Mouse (Mus musculus): ENCODE measurements around the gene Gm21190. TPM values are rescaled to one million over a fixed set of nuclear protein-coding genes. Genes with fewer than 3 reads are reported as not detected.
"Not testable (repeated sequence)": the region's sequence is repeated elsewhere in the genome, so short reads cannot be mapped to it uniquely, and the experiment has no call there.

Gm21190 gene
- total and polyA plus RNA-seq, 3 experiments: not detected

GRCm38 (mm10) chr5:15484616-15485015 is 44.4 kb downstream of the Gm21190 start:
- H3K4me1 ChIP-seq (ENCODE audit: control insufficient read depth, insufficient read depth, low read length); H3K27ac ChIP-seq; intact Hi-C loops (cut with DNase I); H3K36me3 ChIP-seq (ENCODE audit: control insufficient read depth, insufficient read depth, low read length); H3K9ac ChIP-seq (ENCODE audit: low read depth, low read length); H3K4me3 ChIP-seq; H3K79me2 ChIP-seq (replicated peaks; ENCODE audit: control insufficient read depth, insufficient read depth, low read length); H3K27me3 ChIP-seq (ENCODE audit: control insufficient read depth, insufficient read depth, low read length); DNase-seq: not testable (repeated sequence)
- peak; percentile 30 for TF ChIP-seq CTCF (IDR thresholded peaks at IDR 0.05)
- WGBS: 12% methylated on average over 2 of the region's 2 CpGs

GRCm38 (mm10) chr5:15483576-15483975 is 45.4 kb downstream of the Gm21190 start:
- H3K4me3 ChIP-seq; DNase-seq; H3K4me1 ChIP-seq (ENCODE audit: control insufficient read depth, insufficient read depth, low read length); H3K9ac ChIP-seq (ENCODE audit: low read depth, low read length); H3K27ac ChIP-seq; intact Hi-C loops (cut with DNase I); H3K36me3 ChIP-seq (ENCODE audit: control insufficient read depth, insufficient read depth, low read length); H3K27me3 ChIP-seq (ENCODE audit: control insufficient read depth, insufficient read depth, low read length); H3K79me2 ChIP-seq (replicated peaks; ENCODE audit: control insufficient read depth, insufficient read depth, low read length): not testable (repeated sequence)
- 46% methylated on average over 4 of the region's 4 CpGs for WGBS

GRCm38 (mm10) chr5:15482815-15483214 is 46.2 kb downstream of the Gm21190 start:
- H3K4me1 ChIP-seq (ENCODE audit: control insufficient read depth, insufficient read depth, low read length); H3K27ac ChIP-seq; H3K79me2 ChIP-seq (replicated peaks; ENCODE audit: control insufficient read depth, insufficient read depth, low read length); H3K9ac ChIP-seq (ENCODE audit: low read depth, low read length); H3K36me3 ChIP-seq (ENCODE audit: control insufficient read depth, insufficient read depth, low read length); H3K27me3 ChIP-seq (ENCODE audit: control insufficient read depth, insufficient read depth, low read length); intact Hi-C loops (cut with DNase I); H3K4me3 ChIP-seq: not testable (repeated sequence)
- 43% methylated on average over 2 of the region's 2 CpGs for WGBS
- DNase-seq: peak; percentile 3 to 19

- H3K27ac ChIP-seq; intact Hi-C loops (cut with DNase I); H3K4me1 ChIP-seq (ENCODE audit: control insufficient read depth, insufficient read depth, low read length); H3K36me3 ChIP-seq (ENCODE audit: control insufficient read depth, insufficient read depth, low read length); H3K9ac ChIP-seq (ENCODE audit: low read depth, low read length); H3K79me2 ChIP-seq (replicated peaks; ENCODE audit: control insufficient read depth, insufficient read depth, low read length); H3K4me3 ChIP-seq; DNase-seq; H3K27me3 ChIP-seq (ENCODE audit: control insufficient read depth, insufficient read depth, low read length): not testable (repeated sequence)
- WGBS: 38% methylated on average over 1 of the region's 1 CpGs
Measured at GRCm38 (mm10) chr5:15476423-15476822, 52.6 kb downstream of the Gm21190 start, which contains the start of gene Gm21149. Gm21149 (minus strand) TSS chr5:15476523.

Other genes with a start within 250 kb of the Gm21190 start
- gene Gm21149, start 52.7 kb downstream of the Gm21190 start, total RNA-seq (2021): not detected
- not detected in 2 replicates for gene Gm21149, start 52.7 kb downstream of the Gm21190 start, polyA plus RNA-seq (2012; rRNA removed)
- not detected for gene Gm21083, start 48.1 kb upstream of the Gm21190 start, total RNA-seq (2021)
- gene Gm21083, start 48.1 kb upstream of the Gm21190 start, polyA plus RNA-seq (2012; rRNA removed): 0.23 TPM in 1 of 2 replicates, not detected in the other
- gene Speer4d, start 89.8 kb upstream of the Gm21190 start, total RNA-seq (2021): not detected
- gene Speer4d, start 89.8 kb upstream of the Gm21190 start, polyA plus RNA-seq (2012; rRNA removed): not detected in 2 replicates
- not detected for gene 4930572O03Rik, start 127.8 kb upstream of the Gm21190 start, total RNA-seq (2021)
- not detected in 2 replicates for gene 4930572O03Rik, start 127.8 kb upstream of the Gm21190 start, polyA plus RNA-seq (2012; rRNA removed)
- not detected for gene Speer4c, start 185.0 kb upstream of the Gm21190 start, total RNA-seq (2021)
- not detected in 2 replicates for gene Speer4c, start 185.0 kb upstream of the Gm21190 start, polyA plus RNA-seq (2012; rRNA removed)

Measured in heart, adult 2 months (tissue).